Mouse (Mus musculus): ENCODE data around the gene Cyp2w1. TPM values are rescaled to one million over a fixed set of nuclear protein-coding genes. Genes with fewer than 3 reads are reported as not detected.

The Cyp2w1 gene
- polyA plus RNA-seq, 1 experiment from 2014 or later, result not detected

- H3K27me3 ChIP-seq (ENCODE audit: insufficient read depth, poor library complexity, severe bottlenecking), result no peaks in the 10 kb centered on the region
- H3K36me3 ChIP-seq, result no peaks in the 10 kb centered on the region
- peak overlapping the region; percentile 98 for H3K27ac ChIP-seq
- H3K4me1 ChIP-seq (replicated peaks), result peaks cover 53% of the 10 kb centered on the region
- peak; percentile 93 for DNase-seq (ENCODE audit: low spot score)
- peak overlapping the region; percentile 76 for H3K4me3 ChIP-seq
- WGBS, result 2% methylated on average over 39 of the region's 39 CpGs
- H3K9me3 ChIP-seq, result no peaks in the 10 kb centered on the region
These were observed 19.4 kb downstream of the Cyp2w1 start for GRCm38 (mm10) chr5:139371631-139372401.

GRCm38 (mm10) chr5:139373126-139373525 is 20.7 kb downstream of the Cyp2w1 start:
- H3K27me3 ChIP-seq (ENCODE audit: insufficient read depth, poor library complexity, severe bottlenecking), result no peaks in the 10 kb centered on the region
- H3K27ac ChIP-seq, result no peak overlapping the region
- no peak overlapping the region for H3K4me3 ChIP-seq
- no peak for DNase-seq (ENCODE audit: low spot score)
- peaks cover 63% of the 10 kb centered on the region for H3K4me1 ChIP-seq (replicated peaks)
- 82% methylated on average over 3 of the region's 3 CpGs for WGBS
- H3K9me3 ChIP-seq, result no peaks in the 10 kb centered on the region
- no peaks in the 10 kb centered on the region for H3K36me3 ChIP-seq

- DNase-seq (ENCODE audit: low spot score), result no peak
- WGBS, result 84% methylated on average over 6 of the region's 6 CpGs
- peaks cover 65% of the 10 kb centered on the region for H3K4me1 ChIP-seq (replicated peaks)
- no peaks in the 10 kb centered on the region for H3K27me3 ChIP-seq (ENCODE audit: insufficient read depth, poor library complexity, severe bottlenecking)
- 0 out of 2 replicates have a peak overlapping the region, but pooled peaks have one; percentile 23 for H3K27ac ChIP-seq
- H3K4me3 ChIP-seq, result no peak overlapping the region
- no peaks in the 10 kb centered on the region for H3K9me3 ChIP-seq
- no peaks in the 10 kb centered on the region for H3K36me3 ChIP-seq
These were observed 21.6 kb downstream of the Cyp2w1 start for GRCm38 (mm10) chr5:139373889-139374444.

GRCm38 (mm10) chr5:139374841-139375240 is 22.4 kb downstream of the Cyp2w1 start:
- H3K9me3 ChIP-seq, result no peaks in the 10 kb centered on the region
- H3K4me1 ChIP-seq (replicated peaks), result peaks cover 66% of the 10 kb centered on the region
- no peak for DNase-seq (ENCODE audit: low spot score)
- no peaks in the 10 kb centered on the region for H3K36me3 ChIP-seq
- 88% methylated on average over 2 of the region's 2 CpGs for WGBS
- no peak overlapping the region for H3K27ac ChIP-seq
- no peaks in the 10 kb centered on the region for H3K27me3 ChIP-seq (ENCODE audit: insufficient read depth, poor library complexity, severe bottlenecking)
- H3K4me3 ChIP-seq, result no peak overlapping the region

GRCm38 (mm10) chr5:139377468-139378270 is 25.3 kb downstream of the Cyp2w1 start, which contains the start of gene Gpr146:
TSS of gene Gpr146 (plus strand) at chr5:139377697.
- no peak for DNase-seq (ENCODE audit: low spot score)
- H3K36me3 ChIP-seq, result no peaks in the 10 kb centered on the region
- H3K4me1 ChIP-seq (replicated peaks), result peaks cover 63% of the 10 kb centered on the region
- H3K4me3 ChIP-seq, result no peak within 1 kb of the TSS
- H3K27me3 ChIP-seq (ENCODE audit: insufficient read depth, poor library complexity, severe bottlenecking), result 0 out of 2 replicates have a peak, but pooled peaks cover 3% of the 10 kb centered on the region
- peak within 1 kb of the TSS; percentile 87 for H3K27ac ChIP-seq
- WGBS, result 77% methylated on average over 18 of the region's 18 CpGs
- no peaks in the 10 kb centered on the region for H3K9me3 ChIP-seq

GRCm38 (mm10) chr5:139378271-139378556 is 25.8 kb downstream of the Cyp2w1 start:
- H3K4me1 ChIP-seq (replicated peaks), result peaks cover 63% of the 10 kb centered on the region
- H3K4me3 ChIP-seq, result no peak overlapping the region
- H3K27ac ChIP-seq, result peak overlapping the region; percentile 71

GRCm38 (mm10) chr5:139378986-139379629 is 26.7 kb downstream of the Cyp2w1 start:
- Histone ChIP-seq H3K36me3 (no peaks in the 10 kb centered on the region), H3K27ac (peak overlapping the region; percentile 87), H3K4me1 (replicated peaks) (peaks cover 64% of the 10 kb centered on the region), H3K27me3 (ENCODE audit: insufficient read depth, poor library complexity, severe bottlenecking) (0 out of 2 replicates have a peak, but pooled peaks cover 3% of the 10 kb centered on the region), H3K9me3 (no peaks in the 10 kb centered on the region), H3K4me3 (peak overlapping the region; percentile 9; the same call in 1 of the 2 replicates)
- DNase-seq (ENCODE audit: low spot score), result peak; percentile 58
- 43% methylated on average over 21 of the region's 21 CpGs for WGBS

More at GRCm38 (mm10) chr5:139378271-139378556, 25.8 kb downstream of the Cyp2w1 start:
- 94% methylated on average over 7 of the region's 7 CpGs for WGBS
- Histone ChIP-seq H3K27me3 (ENCODE audit: insufficient read depth, poor library complexity, severe bottlenecking) (0 out of 2 replicates have a peak, but pooled peaks cover 3% of the 10 kb centered on the region), H3K9me3 (no peaks in the 10 kb centered on the region), H3K36me3 (no peaks in the 10 kb centered on the region)
- no peak for DNase-seq (ENCODE audit: low spot score)

- 27% methylated on average over 8 of the region's 8 CpGs for WGBS
- H3K4me3 ChIP-seq, result peak overlapping the region; percentile 77
- peak overlapping the region; percentile 87 for H3K27ac ChIP-seq
- 0 out of 2 replicates have a peak, but pooled peaks cover 3% of the 10 kb centered on the region for H3K27me3 ChIP-seq (ENCODE audit: insufficient read depth, poor library complexity, severe bottlenecking)
- peaks cover 69% of the 10 kb centered on the region for H3K4me1 ChIP-seq (replicated peaks)
- H3K36me3 ChIP-seq, result no peaks in the 10 kb centered on the region
- no peaks in the 10 kb centered on the region for H3K9me3 ChIP-seq
- DNase-seq (ENCODE audit: low spot score), result no peak
These were observed 27.5 kb downstream of the Cyp2w1 start for GRCm38 (mm10) chr5:139379771-139380384.

- H3K4me1 ChIP-seq (replicated peaks), result peaks cover 75% of the 10 kb centered on the region
- peak overlapping the region; percentile 87 for H3K27ac ChIP-seq
- no peaks in the 10 kb centered on the region for H3K9me3 ChIP-seq
- peak overlapping the region; percentile 77 for H3K4me3 ChIP-seq
- peak; percentile 84 for DNase-seq (ENCODE audit: low spot score)
- 0 out of 2 replicates have a peak, but pooled peaks cover 3% of the 10 kb centered on the region for H3K27me3 ChIP-seq (ENCODE audit: insufficient read depth, poor library complexity, severe bottlenecking)
- WGBS, result 2% methylated on average over 71 of the region's 73 CpGs
- no peaks in the 10 kb centered on the region for H3K36me3 ChIP-seq
These were observed 28.2 kb downstream of the Cyp2w1 start for GRCm38 (mm10) chr5:139380385-139381248.

GRCm38 (mm10) chr5:139381586-139382513 is 29.4 kb downstream of the Cyp2w1 start:
- Histone ChIP-seq H3K4me3 (peak overlapping the region; percentile 3; the same call in 1 of the 2 replicates), H3K36me3 (no peaks in the 10 kb centered on the region), H3K9me3 (no peaks in the 10 kb centered on the region), H3K27ac (peak overlapping the region; percentile 76), H3K27me3 (ENCODE audit: insufficient read depth, poor library complexity, severe bottlenecking) (0 out of 2 replicates have a peak, but pooled peaks cover 3% of the 10 kb centered on the region), H3K4me1 (replicated peaks) (peaks cover 81% of the 10 kb centered on the region)
- no peak for DNase-seq (ENCODE audit: low spot score)
- WGBS, result 84% methylated on average over 18 of the region's 18 CpGs

Data from hindbrain, embryonic 10.5 days (tissue).